Mouse (Mus musculus) myocyte (in vitro differentiated cells): ENCODE measurements around the gene Gm45337. TPM values are rescaled to one million over a fixed set of nuclear protein-coding genes. Genes with fewer than 3 reads are reported as not detected.
"Not testable (repeated sequence)": the region's sequence is repeated elsewhere in the genome, so short reads cannot be mapped to it uniquely, and the experiment has no call there.

ENCODE experiments used
- H3K27me3 ChIP-seq: one replicate; pipeline ENCODE4 v1.6.1; 2011; ENCODE audit not compliant: control insufficient read depth, insufficient read depth, insufficient read length
- H3K36me3 ChIP-seq: one replicate; pipeline ENCODE4 v1.6.1; 2011; ENCODE audit not compliant: control insufficient read depth, insufficient read depth
- H3K4me2 ChIP-seq: one replicate; pipeline ENCODE4 v1.6.1; 2011; ENCODE audit warnings: low read depth, control low read depth
- H3K4me3 ChIP-seq: one replicate; pipeline ENCODE4 v1.5.1; 2011; ENCODE audit warnings: mild to moderate bottlenecking, control low read depth, moderate library complexity
- H3K79me2 ChIP-seq: one replicate; pipeline ENCODE4 v1.6.1; 2011; ENCODE audit not compliant: control insufficient read depth, insufficient read depth
- H3ac ChIP-seq: one replicate; pipeline ENCODE4 v1.6.1; 2011; ENCODE audit not compliant: control insufficient read depth, insufficient read length
- CEBPB ChIP-seq: IDR thresholded peaks from 2 replicates; pipeline ENCODE4 v1.6.1; 2011; ENCODE audit warnings: mild to moderate bottlenecking, moderate library complexity; ENCODE audit not compliant: poor library complexity, insufficient read depth, severe bottlenecking
- E2F4 ChIP-seq: IDR thresholded peaks from one replicate; pipeline ENCODE4 v1.6.1; 2011; ENCODE audit warnings: mild to moderate bottlenecking, control low read depth, moderate library complexity; ENCODE audit not compliant: insufficient read depth
- MAX ChIP-seq: IDR thresholded peaks from one replicate; pipeline ENCODE4 v1.6.1; 2011; ENCODE audit warnings: low read depth, mild to moderate bottlenecking, control low read depth
- MYOD1 ChIP-seq, 3 experiments: IDR thresholded peaks; one replicate each; pipeline ENCODE4 v1.6.1; 2011; ENCODE audit warnings: control low read depth in 2 of 3, low read depth in 2 of 3, mild to moderate bottlenecking in 2 of 3, moderate library complexity in 1 of 3; ENCODE audit not compliant: insufficient read length in 2 of 3, control insufficient read depth in 1 of 3
- MYOG ChIP-seq, 3 experiments: IDR thresholded peaks; one replicate each; pipeline ENCODE4 v1.6.1; 2011; ENCODE audit warnings: control low read depth in 2 of 3, low read depth in 2 of 3, mild to moderate bottlenecking in 2 of 3; ENCODE audit not compliant: insufficient read length in 2 of 3, control insufficient read depth in 1 of 3, insufficient read depth in 1 of 3
- POLR2A ChIP-seq: IDR thresholded peaks from one replicate; pipeline ENCODE4 v1.6.1; 2011; ENCODE audit warnings: low read depth, mild to moderate bottlenecking, control low read depth, moderate library complexity; ENCODE audit not compliant: insufficient read length
- POLR2AphosphoS2 ChIP-seq: IDR thresholded peaks from one replicate; pipeline ENCODE4 v1.6.1; 2011; ENCODE audit warnings: low read depth, control low read depth; ENCODE audit not compliant: insufficient read length
- REST ChIP-seq: IDR thresholded peaks from one replicate; pipeline ENCODE4 v1.6.1; 2011; ENCODE audit warnings: mild to moderate bottlenecking, control low read depth, moderate library complexity; ENCODE audit not compliant: insufficient read depth, insufficient read length
- SRF ChIP-seq: IDR thresholded peaks from one replicate; pipeline ENCODE4 v1.6.1; 2011; ENCODE audit warnings: low read depth; ENCODE audit not compliant: control insufficient read depth, insufficient read length
- TCF12 ChIP-seq: IDR thresholded peaks from one replicate; pipeline ENCODE4 v1.6.1; 2011; ENCODE audit warnings: mild to moderate bottlenecking, control low read depth; ENCODE audit not compliant: poor library complexity, insufficient read depth, severe bottlenecking
- TCF3 ChIP-seq: IDR thresholded peaks from one replicate; pipeline ENCODE4 v1.6.1; 2011; ENCODE audit warnings: low read depth, control low read depth; ENCODE audit not compliant: insufficient read length
- USF1 ChIP-seq: IDR thresholded peaks from one replicate; pipeline ENCODE4 v1.6.1; 2011; ENCODE audit warnings: low read depth, mild to moderate bottlenecking, control low read depth, moderate library complexity
- polyA plus RNA-seq: library from polyadenylated mRNA; unstranded; fragments of >200 nt; fragmentation: generic; extraction: Trizol; gene quantifications from one replicate; pipeline ENCODE4 v1.2.1, GENCODE M21; 2012; ENCODE audit warnings: missing spikeins

Gm45337 gene
- polyA plus RNA-seq, 1 experiment = not detected

- no peak overlapping the region for H3ac ChIP-seq
- no peak overlapping the region for H3K4me3 ChIP-seq
- no peak overlapping the region for H3K4me2 ChIP-seq
- no peaks in the 10 kb centered on the region for H3K36me3 ChIP-seq
- TF ChIP-seq REST (no peak), TCF3 (no peak), POLR2A (no peak), MYOG (IDR thresholded peaks at IDR 0.05; ENCODE audit: control insufficient read depth in 1 of 3, insufficient read depth in 1 of 3, insufficient read length in 2 of 3, low read depth in 2 of 3) (no peak), MYOD1 (IDR thresholded peaks at IDR 0.05; ENCODE audit: control insufficient read depth in 1 of 3, insufficient read length in 2 of 3, low read depth in 2 of 3) (no peak), USF1 (no peak), TCF12 (no peak), MAX (no peak), POLR2AphosphoS2 (no peak), E2F4 (no peak), SRF (no peak), CEBPB (no peak)
- peaks cover 14% of the 10 kb centered on the region for H3K27me3 ChIP-seq
- H3K79me2 ChIP-seq = no peaks in the 10 kb centered on the region
These were observed 10.0 kb downstream of the Gm45337 start for GRCm38 (mm10) chr7:142134206-142134995.

GRCm38 (mm10) chr7:142128843-142129242 lies 15.6 kb downstream of the Gm45337 start:
- H3K27me3 ChIP-seq = peaks cover 40% of the 10 kb centered on the region
- H3ac ChIP-seq = no peak overlapping the region
- no peaks in the 10 kb centered on the region for H3K79me2 ChIP-seq
- no peak overlapping the region for H3K4me3 ChIP-seq
- H3K4me2 ChIP-seq = no peak overlapping the region
- no peaks in the 10 kb centered on the region for H3K36me3 ChIP-seq
- TF ChIP-seq CEBPB (no peak), USF1 (no peak), TCF3 (no peak), MYOG (IDR thresholded peaks at IDR 0.05; ENCODE audit: control insufficient read depth in 1 of 3, insufficient read depth in 1 of 3, insufficient read length in 2 of 3, low read depth in 2 of 3) (no peak), POLR2A (no peak)

DNA sequence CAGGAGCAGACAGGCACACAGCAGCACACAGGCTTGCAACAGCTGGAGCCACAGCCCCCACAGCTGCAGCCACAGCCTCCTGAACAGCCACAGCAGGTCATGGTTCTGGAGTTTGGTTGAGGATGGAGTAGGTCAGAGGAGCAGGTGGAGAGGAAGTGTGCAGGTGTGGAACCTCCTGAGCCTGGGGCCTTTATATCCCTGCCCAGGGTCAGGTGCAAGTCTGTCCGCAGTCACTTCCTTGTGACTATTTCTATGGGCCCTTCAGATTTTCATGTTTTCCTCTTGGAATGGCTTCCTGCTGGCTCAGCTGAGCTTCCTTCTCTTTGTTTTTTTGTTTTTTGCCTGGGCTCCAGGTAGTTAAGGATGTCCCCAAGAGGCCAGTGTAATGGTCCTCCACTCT lies 23.8 kb downstream of the Gm45337 start, which contains the start of gene Gm45618:
Gene Gm45618 (minus strand): TSS at position 101 of the 400 bp plus-strand sequence.
- H3K4me2 ChIP-seq, H3ac ChIP-seq, H3K36me3 ChIP-seq, H3K79me2 ChIP-seq, H3K4me3 ChIP-seq: not testable (repeated sequence)
- peaks cover 40% of the 10 kb centered on the region for H3K27me3 ChIP-seq

GRCm38 (mm10) chr7:142119632-142120031 lies 24.8 kb downstream of the Gm45337 start:
- no peak for TF ChIP-seq USF1
- TF ChIP-seq REST = no peak
- no peak for TF ChIP-seq TCF3
- no peak for TF ChIP-seq MAX
- no peak for TF ChIP-seq E2F4
- no peak for TF ChIP-seq MYOG (IDR thresholded peaks at IDR 0.05; ENCODE audit: control insufficient read depth in 1 of 3, insufficient read depth in 1 of 3, insufficient read length in 2 of 3, low read depth in 2 of 3)
- TF ChIP-seq TCF12 = no peak
- no peak overlapping the region for H3K4me3 ChIP-seq
- no peaks in the 10 kb centered on the region for H3K36me3 ChIP-seq
- no peaks in the 10 kb centered on the region for H3K79me2 ChIP-seq
- peaks cover 32% of the 10 kb centered on the region for H3K27me3 ChIP-seq
- no peak overlapping the region for H3K4me2 ChIP-seq
- H3ac ChIP-seq = no peak overlapping the region

DNA sequence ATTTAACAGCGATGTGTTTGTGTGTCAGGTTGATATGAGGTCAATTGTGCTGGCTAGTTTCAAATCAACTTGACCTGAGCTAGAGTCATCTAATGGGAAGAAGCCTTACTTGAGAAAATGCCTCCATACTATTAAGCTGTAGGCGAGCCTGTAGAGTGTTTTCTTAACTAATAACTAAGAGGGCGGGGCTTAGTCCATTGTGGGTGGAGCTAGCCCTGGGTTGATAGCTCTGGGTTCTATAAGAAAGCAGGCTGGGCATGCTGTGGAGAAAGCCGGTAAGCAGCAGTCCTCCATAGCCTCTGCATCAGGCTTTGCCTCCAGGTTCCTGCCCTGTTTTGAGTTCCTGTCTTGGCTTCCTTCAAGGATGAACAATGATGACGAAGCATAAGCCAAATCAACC lies 39.7 kb downstream of the Gm45337 start:
- no peak overlapping the region for H3K4me2 ChIP-seq
- H3K79me2 ChIP-seq = no peaks in the 10 kb centered on the region
- no peaks in the 10 kb centered on the region for H3K36me3 ChIP-seq
- H3ac ChIP-seq = no peak overlapping the region
- H3K4me3 ChIP-seq = no peak overlapping the region
- TF ChIP-seq MYOD1 (IDR thresholded peaks at IDR 0.05; ENCODE audit: control insufficient read depth in 1 of 3, insufficient read length in 2 of 3, low read depth in 2 of 3) = no peak
- no peak for TF ChIP-seq CEBPB
- no peak for TF ChIP-seq POLR2AphosphoS2
- no peak for TF ChIP-seq E2F4
- TF ChIP-seq USF1 = no peak
- TF ChIP-seq MAX = no peak
- no peak for TF ChIP-seq TCF3
- TF ChIP-seq REST = no peak
- no peak for TF ChIP-seq TCF12
- TF ChIP-seq MYOG (IDR thresholded peaks at IDR 0.05; ENCODE audit: control insufficient read depth in 1 of 3, insufficient read depth in 1 of 3, insufficient read length in 2 of 3, low read depth in 2 of 3) = no peak
- peaks cover 10% of the 10 kb centered on the region for H3K27me3 ChIP-seq
